Mouse (Mus musculus): ENCODE measurements around the gene Kat6b.

DNA sequence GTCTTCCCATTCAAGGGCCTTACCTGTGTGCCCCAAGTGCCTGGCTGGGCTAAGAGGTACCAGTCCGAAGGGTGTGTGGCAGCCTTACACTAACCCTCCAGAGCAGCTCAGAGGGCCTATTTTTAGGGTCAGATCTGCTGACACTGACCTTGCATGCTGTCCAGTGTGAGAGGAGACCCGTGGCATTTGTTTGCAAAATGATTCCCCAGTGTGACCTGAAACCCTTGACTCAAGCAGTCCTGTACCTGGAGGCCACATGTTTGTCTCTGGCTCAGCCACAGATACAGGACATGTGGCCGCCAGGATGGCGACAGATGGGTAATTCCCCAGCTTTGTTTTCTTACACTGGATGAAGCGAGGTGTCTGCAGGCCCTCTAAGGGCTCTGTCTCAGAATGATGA lies 233.3 kb downstream of the Kat6b start, which contains the start of gene Dupd1:
- TF ChIP-seq POLR2A (IDR thresholded peaks at IDR 0.05; ENCODE audit: insufficient read length, low read depth) (no peak), TCF12 (IDR thresholded peaks at IDR 0.05; ENCODE audit: insufficient read depth, poor library complexity, severe bottlenecking) (no peak), TCF3 (IDR thresholded peaks at IDR 0.05; ENCODE audit: insufficient read length, low read depth) (no peak), POLR2AphosphoS2 (IDR thresholded peaks at IDR 0.05; ENCODE audit: insufficient read length, low read depth) (no peak)

Measured in myocyte (in vitro differentiated cells).